Mouse (Mus musculus): ENCODE data around the gene Ube2c.

The Ube2c gene

DNA sequence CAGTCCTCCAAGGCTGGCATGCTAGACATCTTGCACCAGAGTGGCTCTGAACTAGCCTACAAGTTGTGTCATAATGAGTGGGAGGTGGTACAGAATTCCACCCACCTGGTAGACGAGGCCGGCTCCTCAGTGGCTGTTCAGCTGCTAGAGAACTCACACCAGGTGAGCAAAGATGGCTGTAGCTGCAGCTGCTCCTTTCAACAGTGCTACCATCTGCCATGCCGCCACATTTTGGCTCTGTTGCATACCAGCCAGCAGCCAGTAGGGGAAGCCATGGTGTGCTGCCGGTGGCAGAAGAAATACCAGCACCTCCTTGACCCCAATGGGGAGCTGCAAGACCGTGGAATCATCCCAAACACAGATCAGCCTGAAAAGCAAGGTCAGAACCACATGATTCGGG, 51.4 kb downstream of the Ube2c start:
- no peak for DNase-seq (ENCODE audit: low read depth, low spot score)

GRCm38 (mm10) chr2:164822636-164823165, 53.0 kb downstream of the Ube2c start, which contains the start of gene Zswim1:
Zswim1 (plus strand) TSS chr2:164822686.
- peak; percentile 94 for DNase-seq (ENCODE audit: low read depth, low spot score)

- no peak for DNase-seq (ENCODE audit: low read depth, low spot score)
These were observed 53.5 kb downstream of the Ube2c start for GRCm38 (mm10) chr2:164823181-164823585.

DNA sequence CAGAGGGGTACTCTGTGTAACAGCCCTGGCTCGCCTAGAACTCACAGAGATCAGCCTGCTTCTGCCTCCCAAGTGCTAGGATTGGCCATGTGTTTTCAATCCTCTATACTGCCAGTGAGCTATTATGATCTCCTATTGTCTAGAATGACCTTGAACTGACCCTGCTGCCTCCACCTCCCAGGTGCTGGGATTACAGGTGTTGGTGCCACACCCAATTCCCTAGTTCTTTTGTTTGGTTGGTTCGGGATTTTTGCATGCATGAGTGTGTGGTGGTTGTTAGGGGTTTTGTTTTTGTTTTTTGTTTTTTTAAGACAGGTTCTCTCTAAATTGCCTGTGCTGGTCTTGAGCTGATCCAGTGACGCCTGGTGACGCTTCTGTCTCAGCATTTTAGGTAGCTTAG, 54.3 kb downstream of the Ube2c start:
- DNase-seq (ENCODE audit: low read depth, low spot score) = no peak

DNA sequence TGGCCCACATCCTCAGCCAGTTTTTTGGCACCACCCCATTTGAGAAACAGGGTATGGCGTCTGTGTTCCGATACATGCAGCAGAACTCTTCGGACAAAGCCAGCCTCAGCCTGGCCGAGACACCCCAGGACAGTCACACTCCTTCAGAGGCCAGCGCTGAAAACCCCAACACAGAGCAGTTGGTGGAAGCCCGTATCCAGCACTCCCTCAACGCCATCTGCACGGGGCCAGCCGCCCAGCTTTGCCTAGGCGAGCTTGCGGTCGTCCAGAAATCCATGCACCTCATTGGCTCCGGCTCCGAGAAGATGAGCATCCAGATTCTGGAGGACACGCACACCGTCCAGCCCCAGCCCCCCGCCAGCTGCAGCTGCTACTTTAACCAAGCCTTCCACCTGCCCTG, 55.8 kb downstream of the Ube2c start:
- DNase-seq (ENCODE audit: low read depth, low spot score) = no peak

GRCm38 (mm10) chr2:164827146-164827850, 57.6 kb downstream of the Ube2c start:
- DNase-seq (ENCODE audit: low read depth, low spot score) = no peak

Measured in WW6 (cell line).